Mouse (Mus musculus) ovary, postnatal 10 days (tissue): Measurements from ENCODE around the gene Slc22a5.
"Not testable (repeated sequence)": the region's sequence is repeated elsewhere in the genome, so short reads cannot be mapped to it uniquely, and the experiment has no call there.

Experiments used
- DNase-seq: peaks from one replicate; pipeline ENCODE4 v3.0.0; 2022; ENCODE audit warnings: low spot score

The Slc22a5 gene

DNA sequence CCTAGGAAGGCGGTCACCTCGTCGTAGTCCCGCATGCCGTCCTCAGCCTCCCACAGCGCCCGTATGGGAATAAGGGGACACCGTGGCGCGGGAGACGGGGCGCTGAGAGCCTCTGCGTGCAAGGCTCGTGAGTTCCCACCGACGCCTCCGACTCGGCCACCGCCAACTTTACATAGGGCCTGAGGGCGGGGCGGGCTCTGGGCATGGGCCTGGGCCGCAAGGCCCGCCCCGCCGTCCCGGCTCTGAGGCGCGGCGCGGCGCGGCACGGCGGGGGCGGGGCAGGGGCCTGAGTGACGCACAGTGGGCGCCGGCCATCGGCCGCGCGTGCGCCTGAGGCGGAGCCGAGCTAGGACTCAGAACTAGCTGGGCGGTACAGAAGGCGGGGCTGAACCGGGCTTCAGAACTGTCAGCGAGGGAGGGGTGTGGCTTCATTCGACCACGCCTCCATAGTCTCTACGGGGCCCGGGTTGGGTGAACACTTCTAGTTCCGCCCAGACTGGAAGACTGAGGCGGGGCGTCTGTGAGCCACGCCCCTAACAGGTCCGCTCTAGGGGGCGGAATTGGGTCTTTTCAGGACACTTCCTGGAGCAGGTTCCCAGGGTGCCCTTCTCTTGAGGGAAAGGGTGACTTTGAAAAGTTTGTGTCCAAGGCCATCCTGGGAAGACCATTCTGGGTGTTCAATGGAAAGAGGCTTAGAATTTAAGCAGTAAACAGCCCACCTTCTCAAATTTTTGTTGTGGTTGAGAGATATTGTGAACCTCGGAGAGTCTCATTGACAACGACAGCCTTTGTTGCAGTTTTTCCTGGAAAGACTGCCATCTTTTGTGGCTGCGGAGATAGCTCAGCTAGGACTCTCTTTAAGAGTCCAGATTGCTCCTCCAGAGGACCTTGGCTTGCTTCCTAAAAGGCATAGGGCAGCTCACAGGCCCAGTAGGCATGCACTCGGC, at the start of gene Slc22a5:
Slc22a5 (minus strand) TSS at position 156 of the 947 bp plus-strand sequence.
- DNase-seq, result peak; percentile 90

DNA sequence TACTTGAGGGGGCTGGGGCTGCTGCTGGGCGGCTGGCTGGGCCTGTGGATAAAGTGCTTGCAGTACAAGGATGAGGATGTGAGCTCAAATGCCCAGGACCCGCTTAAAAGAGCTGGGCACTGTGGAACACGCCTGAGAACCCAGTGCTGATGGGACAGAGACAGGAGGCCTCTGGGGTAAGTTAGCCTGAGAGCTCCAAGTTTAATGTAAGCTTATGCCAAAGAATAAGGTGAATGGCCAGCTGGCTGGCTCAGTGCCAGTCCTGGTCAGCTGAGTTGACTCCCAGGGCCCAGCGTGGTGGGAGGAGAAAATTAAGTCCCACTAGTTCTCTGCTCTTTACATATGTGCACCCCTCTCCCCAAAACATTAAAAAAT, 40.5 kb upstream of the Slc22a5 start:
- DNase-seq, result not testable (repeated sequence)

DNA sequence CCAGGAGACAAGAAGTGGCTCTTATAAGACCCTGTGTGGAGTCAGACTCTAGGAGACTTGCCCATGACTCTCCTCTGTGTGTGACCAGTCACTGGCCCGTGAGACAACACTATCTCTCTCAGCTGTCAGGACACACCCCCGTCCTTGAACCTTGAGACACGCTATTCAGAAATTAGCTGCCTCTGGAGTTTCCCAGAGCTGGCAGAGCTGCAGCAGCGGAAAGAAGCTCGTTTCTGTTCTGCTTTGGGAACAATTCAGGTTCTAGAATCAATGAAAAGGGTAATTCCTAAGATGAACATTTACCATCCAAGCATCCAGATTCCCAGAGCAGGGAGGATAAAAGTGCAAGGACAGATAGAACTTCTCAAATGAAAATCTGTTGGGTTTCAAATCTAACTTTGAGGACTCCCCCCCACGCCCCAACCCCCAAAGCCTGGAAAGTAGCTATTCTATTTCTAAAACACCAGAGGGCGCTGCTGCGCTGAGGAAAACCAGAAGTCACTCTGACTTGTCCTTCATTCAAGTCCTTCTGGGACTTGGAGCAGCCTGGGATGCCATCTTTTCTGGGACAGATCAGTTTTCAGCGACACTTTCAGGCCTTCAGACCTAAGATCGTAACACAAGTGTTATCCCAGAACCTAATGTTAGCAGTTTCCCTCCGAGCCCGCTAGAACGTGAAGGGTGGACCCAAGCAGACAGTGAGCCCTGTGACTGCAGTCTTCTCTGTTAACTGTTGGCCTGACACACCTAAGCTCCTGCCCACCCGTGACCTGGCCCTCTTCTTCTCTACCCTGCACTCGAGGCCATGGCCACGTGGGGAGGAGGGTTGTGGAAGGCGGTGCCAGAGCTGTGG, 39.9 kb upstream of the Slc22a5 start:
- DNase-seq, result peak; percentile 26

DNA sequence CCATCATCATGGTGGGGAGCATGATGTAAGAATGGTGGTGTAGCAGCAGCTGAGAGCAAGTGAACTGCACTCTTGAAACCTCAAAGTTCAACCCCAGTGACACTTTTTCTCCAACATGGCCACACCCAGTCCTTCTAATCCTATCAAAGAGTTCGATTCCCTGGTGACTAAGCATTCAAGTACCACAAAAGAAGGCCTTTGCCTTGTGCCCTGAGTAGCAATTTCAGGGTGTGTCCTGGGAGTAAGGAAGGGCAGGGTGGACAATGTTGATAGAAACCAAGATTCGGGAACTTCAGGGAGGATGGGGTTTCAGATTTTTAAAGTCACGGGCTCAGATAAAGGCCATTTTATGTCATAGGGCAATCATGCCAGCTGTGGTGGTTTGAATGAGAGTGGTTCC, 38.3 kb upstream of the Slc22a5 start:
- no peak for DNase-seq

DNA sequence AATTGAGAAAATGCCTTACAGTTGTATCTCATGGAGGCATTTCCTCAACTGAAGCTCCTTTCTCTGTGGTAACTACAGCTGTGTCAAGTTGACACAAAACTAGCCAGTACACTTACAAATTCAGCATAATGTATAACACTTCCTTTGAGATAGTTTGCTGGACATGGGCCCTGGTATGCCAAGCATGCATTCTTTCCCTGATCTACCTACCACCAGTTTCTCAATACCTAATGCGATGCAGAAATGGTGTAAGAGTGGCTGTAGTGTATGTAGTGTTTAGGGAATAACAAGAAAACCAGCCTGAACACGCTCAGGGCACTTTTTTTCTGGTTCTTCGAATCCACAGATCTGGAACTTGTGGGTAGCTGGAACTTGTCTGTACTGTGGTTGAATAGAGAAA, 37.1 kb upstream of the Slc22a5 start:
- no peak for DNase-seq

DNA sequence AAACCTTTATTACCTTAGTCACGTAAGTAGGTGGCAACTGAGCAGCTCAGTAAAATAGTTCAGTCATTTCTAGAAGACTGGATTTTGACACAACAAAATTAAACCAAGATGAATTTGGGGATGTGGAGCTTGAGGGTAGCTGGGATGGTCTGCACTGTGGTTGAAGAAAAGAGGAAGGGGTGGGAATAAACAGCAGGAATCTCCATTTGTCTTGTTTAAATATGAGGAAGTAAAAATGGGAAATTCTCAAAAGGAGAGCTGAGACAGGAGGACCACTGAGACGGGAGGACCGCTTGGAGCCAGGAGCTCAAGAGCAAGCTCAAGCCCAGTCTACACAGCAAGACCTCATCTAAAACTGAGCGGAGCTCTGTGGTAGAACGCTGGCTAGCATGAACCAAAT, 34.8 kb upstream of the Slc22a5 start:
- no peak for DNase-seq

DNA sequence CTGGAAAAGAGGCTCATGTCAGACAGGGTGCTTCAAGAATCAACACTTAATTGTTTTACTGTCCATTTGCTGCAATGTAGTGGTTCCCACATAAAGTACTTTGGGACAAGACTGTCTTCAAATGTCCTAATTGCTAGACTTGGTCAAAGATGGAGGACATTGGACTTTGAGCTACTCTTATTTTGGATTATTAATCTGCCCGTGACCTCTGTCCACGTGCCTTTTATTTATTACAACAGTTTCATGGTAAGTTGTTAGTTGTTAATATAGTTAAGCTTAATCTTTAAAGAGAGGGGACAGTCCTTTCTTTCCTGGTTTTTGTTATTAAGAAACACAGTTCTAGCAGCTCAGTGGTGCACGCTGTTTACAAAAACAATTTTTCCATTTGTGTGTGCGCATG, 27.4 kb upstream of the Slc22a5 start:
- DNase-seq, result no peak

DNA sequence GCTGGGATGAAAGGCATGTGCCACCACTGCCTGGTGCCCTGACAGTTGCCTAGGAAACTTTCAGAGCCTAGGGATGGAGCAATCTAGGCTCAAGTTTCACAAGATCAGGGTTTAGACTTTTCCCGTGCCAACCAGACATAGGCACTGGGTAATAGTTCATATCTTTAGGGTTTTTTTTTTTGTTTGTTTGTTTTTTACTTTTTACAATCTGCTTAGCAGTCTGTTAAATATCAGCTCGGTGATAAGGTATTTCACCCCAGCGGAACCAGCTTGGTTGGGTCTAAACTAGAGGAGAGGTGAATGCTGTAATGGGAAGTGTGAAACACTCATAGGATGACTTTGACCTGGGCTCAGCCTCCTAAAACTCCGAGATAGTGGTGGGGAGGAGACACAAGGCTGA, 19.6 kb upstream of the Slc22a5 start:
- DNase-seq, result no peak

DNA sequence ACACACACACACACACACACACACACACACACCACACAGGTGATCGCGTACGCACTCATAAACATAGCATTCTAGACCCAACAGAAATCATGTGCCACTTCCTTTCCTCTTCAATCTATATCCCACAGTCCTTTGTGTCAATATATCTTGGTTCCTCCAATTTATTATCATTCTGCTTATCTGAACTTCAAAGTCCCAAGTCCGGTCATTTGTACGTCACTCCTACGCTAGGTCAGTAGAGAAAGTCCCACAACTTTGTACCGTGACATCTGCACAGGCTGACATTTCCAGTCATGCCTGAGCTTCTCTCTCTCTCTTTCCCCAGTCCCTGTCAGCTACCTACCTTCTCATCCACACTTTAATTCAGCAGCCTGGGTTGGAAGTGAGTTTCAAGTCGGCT, 17.2 kb upstream of the Slc22a5 start:
- no peak for DNase-seq

DNA sequence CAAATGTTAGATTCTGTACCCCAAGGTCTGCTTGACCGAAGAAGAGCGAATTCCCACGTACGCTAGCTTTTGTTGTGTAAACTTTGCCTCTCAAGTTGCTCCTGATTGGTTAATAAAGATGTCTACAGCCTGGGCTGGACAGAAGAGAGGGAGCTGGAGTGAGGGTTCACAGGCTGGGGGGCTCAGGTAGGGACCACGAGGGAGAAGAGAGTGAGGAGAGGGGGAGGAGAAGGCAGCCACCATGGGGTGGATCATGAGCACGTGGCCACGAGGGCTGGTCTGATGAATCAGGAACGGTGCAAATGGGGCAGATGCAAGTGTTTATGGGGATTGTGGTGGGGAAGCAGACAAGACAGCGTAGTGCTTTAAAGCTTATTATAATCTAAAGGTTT, 13.1 kb upstream of the Slc22a5 start:
- DNase-seq, result no peak

DNA sequence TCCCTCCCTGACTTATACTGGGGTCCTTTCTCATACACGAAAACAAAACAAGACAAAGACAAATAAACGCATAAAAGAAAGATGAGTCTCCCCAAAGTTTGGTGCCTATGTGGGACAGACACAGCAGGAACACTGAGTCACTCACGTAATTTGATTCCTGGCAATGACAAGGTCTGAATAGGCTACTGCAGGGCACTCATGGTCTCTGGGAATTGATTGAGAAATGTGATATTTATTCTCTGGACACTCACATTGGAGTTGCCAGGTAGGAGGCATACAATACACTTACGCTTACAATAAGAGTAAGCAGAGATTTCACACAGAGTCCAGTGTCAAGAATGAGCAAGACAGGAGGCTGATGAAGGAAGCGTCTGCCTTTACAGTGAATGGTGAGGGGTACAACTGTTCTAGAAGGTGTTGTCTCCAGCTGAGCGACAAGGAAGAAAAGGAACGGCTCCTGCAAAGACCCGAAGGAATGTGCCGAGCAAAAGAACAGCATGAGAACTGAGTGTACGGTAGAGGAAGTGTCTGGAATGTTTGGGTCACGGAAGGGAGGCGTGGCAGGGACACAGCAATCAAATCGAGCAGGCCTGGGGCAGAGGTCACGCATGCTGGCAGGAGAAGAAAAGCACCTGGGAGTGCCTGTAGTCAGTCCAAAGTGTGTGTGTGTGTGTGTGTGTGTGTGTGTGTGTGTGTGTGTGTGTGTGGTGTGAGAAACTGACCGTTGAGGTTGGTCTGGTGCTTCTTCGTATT, 12.5 kb upstream of the Slc22a5 start:
- no peak for DNase-seq

DNA sequence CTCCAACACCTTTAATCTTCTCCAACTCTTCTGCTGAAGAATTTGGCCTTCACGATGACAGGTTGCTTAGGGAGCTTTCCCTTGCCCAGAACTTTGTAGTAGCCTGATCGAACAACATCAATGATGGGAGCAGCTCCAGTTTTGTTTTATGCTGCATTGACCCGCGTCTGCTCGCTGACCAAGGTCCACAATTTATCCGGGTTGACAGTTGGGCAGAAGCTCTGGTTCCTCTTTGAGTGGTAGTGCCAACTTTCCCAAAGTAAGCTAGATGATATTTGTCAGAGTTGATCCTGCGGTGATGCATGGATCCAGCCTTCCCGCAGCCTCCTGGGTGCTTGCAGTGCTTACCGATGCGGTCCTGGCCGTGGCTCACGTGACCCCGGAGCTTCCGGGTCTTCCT, 11.3 kb upstream of the Slc22a5 start:
- no peak for DNase-seq

DNA sequence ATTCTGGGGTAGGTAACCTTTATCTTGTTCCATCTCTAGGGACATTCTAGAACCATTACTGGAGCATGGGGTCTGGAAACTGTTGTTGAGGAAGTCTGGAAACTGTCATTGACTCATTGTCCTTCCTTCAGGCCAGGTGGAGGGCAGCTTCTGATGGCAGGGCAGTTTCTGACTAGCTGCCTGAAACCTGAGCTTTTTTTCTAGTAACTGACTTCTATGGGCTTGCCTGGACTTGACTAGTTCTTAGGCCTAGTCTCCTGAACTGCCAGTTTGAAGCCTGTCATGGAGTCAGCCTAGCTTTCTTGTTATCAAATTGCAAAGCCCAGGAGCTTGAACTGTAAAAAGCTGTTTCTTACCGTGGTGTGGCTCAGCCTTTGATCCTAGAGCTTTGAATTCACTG, 9.5 kb upstream of the Slc22a5 start:
- DNase-seq, result no peak

DNA sequence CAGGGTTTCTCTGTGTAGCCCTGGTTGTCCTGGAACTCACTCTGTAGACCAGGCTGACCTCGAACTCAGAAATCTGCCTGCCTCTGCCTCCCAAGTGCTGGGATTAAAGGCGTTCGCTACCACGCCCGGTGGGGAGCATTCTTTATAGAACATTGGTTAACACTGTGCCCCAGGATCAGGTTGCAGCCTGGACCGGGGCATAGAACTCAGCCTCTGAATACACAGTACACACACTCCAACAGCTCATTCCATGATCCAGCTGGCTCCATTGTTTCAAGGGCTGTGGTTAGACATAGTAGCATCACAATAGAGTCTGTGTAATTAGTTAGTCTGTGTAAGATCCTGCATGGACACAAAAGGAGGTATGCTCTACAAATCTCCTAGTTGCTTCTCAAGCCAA, 8.5 kb upstream of the Slc22a5 start:
- no peak for DNase-seq

DNA sequence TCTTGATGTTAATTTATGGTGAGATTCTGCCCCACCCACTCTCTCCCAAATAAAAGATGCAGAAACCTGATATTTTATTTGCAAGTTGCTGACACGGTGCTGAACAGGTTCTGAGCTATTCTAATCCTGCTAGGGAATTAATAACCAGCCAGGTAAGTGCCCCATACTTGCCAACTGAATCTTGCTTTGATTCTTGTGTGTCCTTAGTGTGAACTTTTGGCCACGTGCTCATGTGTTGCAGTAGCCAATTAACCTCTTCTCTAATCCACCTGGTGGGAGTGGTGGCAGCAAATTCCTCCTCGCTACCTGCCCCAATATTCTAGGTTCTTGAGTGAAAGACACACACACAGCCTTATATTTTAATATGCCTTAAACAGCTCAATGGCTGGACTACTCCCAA, 7.5 kb upstream of the Slc22a5 start:
- no peak for DNase-seq

DNA sequence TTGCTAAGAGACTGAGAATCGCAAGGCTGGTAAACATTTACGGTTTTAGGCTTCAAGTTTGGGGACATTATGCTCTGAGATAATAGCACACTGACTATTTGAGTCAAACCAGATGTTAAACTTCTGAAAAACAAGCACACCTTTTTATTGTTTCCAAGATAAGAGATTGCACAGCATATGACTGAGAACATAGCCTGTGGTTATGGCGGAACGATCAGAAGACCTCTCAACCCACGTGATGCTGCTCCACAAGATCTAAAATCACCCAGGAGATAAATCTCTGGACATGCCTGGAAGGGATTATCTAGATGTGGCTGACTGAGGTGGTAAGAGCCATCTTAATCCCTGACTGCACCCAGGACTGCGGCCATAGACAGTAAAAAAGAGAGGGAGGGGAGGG, 5.5 kb upstream of the Slc22a5 start:
- no peak for DNase-seq

DNA sequence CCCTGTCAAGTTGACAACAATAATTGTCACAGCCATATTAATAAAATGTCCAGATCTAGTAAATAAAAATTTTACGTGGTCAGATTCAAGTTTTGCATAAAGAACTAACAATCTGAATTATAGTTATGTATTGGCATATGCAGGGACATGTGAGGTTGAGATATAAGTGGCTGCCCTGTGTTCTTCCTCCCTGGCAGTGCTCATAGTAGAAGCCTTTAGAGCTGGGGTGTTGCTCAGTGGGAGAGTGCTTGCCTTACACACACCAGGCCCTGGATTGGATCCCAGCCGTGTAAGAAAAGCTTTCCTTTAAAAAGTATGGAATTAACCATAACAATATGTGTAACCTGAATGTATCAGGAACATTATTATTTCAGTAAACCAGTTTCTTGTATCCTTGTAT, 2.0 kb upstream of the Slc22a5 start:
- DNase-seq, result no peak

DNA sequence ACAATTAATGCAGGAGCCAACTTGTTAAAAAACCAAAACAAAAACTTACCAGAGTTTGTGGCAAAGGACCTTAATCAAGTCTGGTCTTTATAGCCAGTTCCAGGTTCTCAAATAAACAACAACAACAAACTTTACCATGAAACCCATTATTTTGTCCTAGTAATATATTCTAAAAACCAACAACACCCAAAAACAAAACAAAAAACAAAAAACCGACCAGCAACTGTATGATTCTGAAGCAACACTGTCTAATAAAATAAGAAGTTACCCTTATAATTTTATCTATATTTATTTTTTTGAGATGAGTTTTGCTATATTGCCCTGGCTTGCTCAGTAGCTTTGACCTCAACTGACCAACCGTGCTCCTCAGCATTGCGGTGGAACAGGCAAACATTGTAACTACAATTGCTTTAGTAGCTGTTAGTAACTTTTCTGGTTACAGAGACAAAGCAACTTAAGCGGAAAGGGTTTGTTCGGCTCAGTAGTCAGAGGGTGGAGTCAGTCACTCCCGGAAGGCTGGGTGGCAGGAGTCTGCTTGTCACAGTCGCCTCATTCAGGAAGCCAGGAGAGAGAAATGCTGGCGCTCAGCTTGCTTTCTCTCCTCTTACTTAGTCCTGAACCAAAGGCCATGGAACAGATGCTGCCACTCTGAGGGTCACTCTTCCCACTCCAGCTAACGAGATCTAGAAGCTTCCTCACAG, 1.4 kb upstream of the Slc22a5 start:
- DNase-seq, result no peak

DNA sequence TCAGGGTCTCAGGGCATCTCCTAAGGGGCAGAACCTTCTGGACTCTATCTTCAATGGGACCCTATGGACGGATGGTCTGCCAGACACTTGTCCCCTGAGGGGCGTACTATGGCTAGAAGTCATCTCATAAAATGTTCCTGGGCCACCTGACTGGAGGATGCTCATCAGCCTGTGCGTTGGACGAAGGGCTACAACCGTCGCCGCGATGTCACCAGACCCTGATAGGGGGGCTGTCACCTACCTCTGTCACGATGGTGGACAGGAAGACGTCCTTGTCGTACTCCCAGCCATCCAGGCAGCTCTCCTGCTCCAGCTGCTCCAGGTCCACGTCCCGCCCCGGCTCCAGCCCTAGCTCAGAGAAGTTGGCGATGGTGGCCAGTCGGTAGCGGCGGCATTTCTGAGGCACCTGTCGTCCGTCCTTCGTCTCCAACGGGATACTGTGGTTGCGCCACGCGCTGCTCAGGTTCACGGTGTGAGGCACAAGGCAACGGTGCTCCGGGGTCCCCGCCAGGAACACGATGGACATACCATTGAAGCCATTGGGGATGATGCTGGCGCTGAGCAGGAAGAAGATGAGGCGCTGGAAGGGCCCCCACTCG, 455 bp downstream of the Slc22a5 start:
- no peak for DNase-seq

DNA sequence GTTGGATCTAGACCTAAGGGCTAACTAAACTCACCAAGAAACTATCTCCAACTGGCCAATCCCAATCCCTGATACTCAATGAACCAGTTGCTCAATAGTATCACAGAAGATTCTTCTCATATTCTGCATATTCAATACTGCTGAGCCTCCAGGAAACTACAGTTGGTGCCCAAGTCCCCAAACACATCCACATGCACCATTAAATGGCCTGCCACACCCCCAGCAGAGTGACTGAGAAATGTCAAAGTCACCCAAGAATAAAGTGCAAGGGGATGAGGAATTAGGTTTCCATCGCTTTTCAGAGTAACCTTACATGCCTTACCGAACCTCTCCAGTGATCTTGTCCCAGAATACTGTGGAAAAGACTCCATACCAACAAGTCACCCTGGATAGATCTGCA, 1.2 kb downstream of the Slc22a5 start:
- no peak for DNase-seq

DNA sequence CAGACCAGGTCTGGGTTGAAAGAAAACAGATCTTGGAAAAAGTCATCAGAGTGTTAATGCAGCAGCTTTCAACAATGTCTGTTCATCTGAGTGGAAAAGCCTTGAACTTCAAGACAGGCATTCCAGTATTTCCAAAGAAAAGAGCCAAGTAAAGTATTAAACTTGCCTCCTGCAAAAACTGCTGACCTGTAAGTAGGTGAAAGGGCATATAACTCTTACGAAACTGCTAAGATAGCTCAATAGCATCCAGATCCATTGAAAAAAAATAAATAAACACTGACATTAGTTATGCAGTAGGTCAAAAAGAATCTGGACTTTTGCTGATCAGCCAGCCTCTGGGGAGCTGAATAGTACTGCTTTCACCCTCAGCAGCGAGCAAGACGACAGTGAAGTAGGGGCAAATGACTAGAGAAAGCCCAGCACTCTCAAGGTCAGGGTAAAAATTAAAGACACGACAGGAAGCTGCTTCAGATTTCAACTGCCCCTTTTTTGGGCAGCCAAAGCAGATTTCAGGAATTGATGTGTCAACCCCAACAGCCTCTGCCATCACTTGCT, 2.3 kb downstream of the Slc22a5 start:
- DNase-seq, result no peak
